ENCODE assay signal across 22 mouse cellular contexts in genomic region chr11:78448242-78448641, GRCm38 (mm10). TPM values are rescaled to one million over a fixed set of nuclear protein-coding genes. Genes with fewer than 3 reads are reported as not detected.
"Had no signal": no experiment of that assay in that cellular context is flagged by ENCODE, and none has a peak within 500 bp of the region (broad histone marks: within the 10 kb centered on the region; RNA-seq: fewer than 3 reads in every experiment).

No protein-coding gene starts in this region.

- H3K4me2 ChIP-seq: neural tube, embryonic 13.5 days; neural tube, embryonic 15.5 days; stomach, embryonic 15.5 days had no signal

- H3K9ac ChIP-seq: neural tube, embryonic 13.5 days; neural tube, embryonic 15.5 days; stomach, embryonic 15.5 days had no signal

- H3K27me3 ChIP-seq: neural tube, embryonic 13.5 days; neural tube, embryonic 15.5 days; stomach, embryonic 15.5 days had no signal

- H3K9me3 ChIP-seq: neural tube, embryonic 13.5 days; neural tube, embryonic 15.5 days; stomach, embryonic 15.5 days had no signal

- H3K4me1 ChIP-seq: neural tube, embryonic 13.5 days; neural tube, embryonic 15.5 days; stomach, embryonic 15.5 days had no signal

- H3K4me3 ChIP-seq: neural tube, embryonic 13.5 days; neural tube, embryonic 15.5 days; stomach, embryonic 15.5 days had no signal

- DNase-seq: retina, postnatal 1 day; right cerebral cortex, adult 18-20 months; right cerebral cortex, postnatal 14 days; right cerebral cortex, postnatal 25 days; right cerebral cortex, postnatal 4 days; spleen, adult 18-20 months; thymus, adult 18-20 months; thymus, adult 2 months; thymus, postnatal 14 days; thymus, postnatal 25 days; thymus, postnatal 36 days; thymus, postnatal 4 days had no signal

- H3K27ac ChIP-seq: neural tube, embryonic 13.5 days; neural tube, embryonic 15.5 days; stomach, embryonic 15.5 days; stomach, postnatal 0 days had no signal

- H3K36me3 ChIP-seq: neural tube, embryonic 13.5 days; neural tube, embryonic 15.5 days; stomach, embryonic 15.5 days had no signal

RNA-seq across cellular contexts. Expression of gene Slc13a2, which starts 26.2 kb away (rescaled TPM):
- polyA plus RNA-seq: neural tube, embryonic 13.5 days; neural tube, embryonic 14.5 days; neural tube, embryonic 15.5 days had no signal

RNA-seq across cellular contexts. Expression of gene Sebox, which starts 55.0 kb away (rescaled TPM):
- polyA plus RNA-seq: neural tube, embryonic 14.5 days; small intestine, adult 2 months; spleen, adult 2 months; stomach, embryonic 14.5 days; stomach, embryonic 15.5 days; testis, adult 2 months; urinary bladder, adult 2 months had no signal
